Comparison of ENCODE assay signal across 26 mouse cellular contexts in genomic region chr8:106520578-106520977, GRCm38 (mm10). TPM values are rescaled to one million over a fixed set of nuclear protein-coding genes. Genes with fewer than 3 reads are reported as not detected.
DNase-seq lines count a peak whose midpoint lies in the region; ATAC-seq and TF ChIP-seq lines count a peak whose summit lies in the region.
"Had no signal": no experiment of that assay in that cellular context is flagged by ENCODE, and none has a peak within 500 bp of the region (broad histone marks: within the 10 kb centered on the region; RNA-seq: fewer than 3 reads in every experiment).

No protein-coding gene starts in this region.

- no peak for ATAC-seq in heart, embryonic 13.5 days (ENCODE audit: extremely low read depth, insufficient number of reproducible peaks, low FRiP score, low TSS enrichment)
- ATAC-seq in limb, embryonic 14.5 days (ENCODE audit: low FRiP score, low read depth) = no peak
- ATAC-seq in hindbrain, postnatal 0 days = no peak
- ATAC-seq: liver, postnatal 0 days; midbrain, embryonic 15.5 days had no signal

- H3K27ac ChIP-seq in heart, embryonic 13.5 days (replicated peaks) = peak overlapping the region; percentile 91
- 0 out of 2 replicates have a peak overlapping the region, but pooled peaks have one; percentile 61 for H3K27ac ChIP-seq in limb, embryonic 14.5 days (replicated peaks; ENCODE audit: low read depth, low read length)
- no peak overlapping the region for H3K27ac ChIP-seq in left cerebral cortex, adult 2 months
- no peak overlapping the region for H3K27ac ChIP-seq in hindbrain, postnatal 0 days
- H3K27ac ChIP-seq: forebrain, embryonic 10.5 days; hindbrain, embryonic 10.5 days; midbrain, embryonic 15.5 days; neural tube, embryonic 15.5 days had no signal

- WGBS in heart, embryonic 13.5 days = 53% methylated on average over 7 of the region's 7 CpGs
- 76% methylated on average over 7 of the region's 7 CpGs for WGBS in limb, embryonic 14.5 days
- WGBS in hindbrain, postnatal 0 days = 90% methylated on average over 7 of the region's 7 CpGs

- peak overlapping the region; percentile 42; the same call in 1 of the 2 replicates for H3K9ac ChIP-seq in heart, embryonic 13.5 days
- no peak overlapping the region for H3K9ac ChIP-seq in limb, embryonic 14.5 days (ENCODE audit: low read depth, low read length, severe bottlenecking)
- no peak overlapping the region for H3K9ac ChIP-seq in hindbrain, postnatal 0 days (replicated peaks; ENCODE audit: low read length)
- H3K9ac ChIP-seq: kidney, embryonic 15.5 days; limb, embryonic 12.5 days; liver, postnatal 0 days; midbrain, embryonic 15.5 days; neural tube, embryonic 15.5 days had no signal

- H3K4me2 ChIP-seq in heart, embryonic 13.5 days = no peak overlapping the region
- H3K4me2 ChIP-seq in limb, embryonic 14.5 days (replicated peaks; ENCODE audit: low read depth, low read length, severe bottlenecking) = no peak overlapping the region
- H3K4me2 ChIP-seq in hindbrain, postnatal 0 days (ENCODE audit: low read depth, low read length) = no peak overlapping the region
- H3K4me2 ChIP-seq: limb, embryonic 12.5 days; midbrain, embryonic 15.5 days; neural tube, embryonic 15.5 days had no signal

- DNase-seq in heart, adult 8-10 months (ENCODE audit: low spot score) = no peak
- DNase-seq in urinary bladder, postnatal 14 days (ENCODE audit: low spot score) = peak; percentile 48
- DNase-seq in urinary bladder, adult 18-20 months (ENCODE audit: low spot score in 2 of 2) = no peak
- no peak for DNase-seq in limb, embryonic 14.5 days (ENCODE audit: low spot score)
- no peak for DNase-seq in left cerebral cortex, adult 2 months (ENCODE audit: extremely low spot score in 1 of 2, low spot score in 2 of 2)
- DNase-seq in hindbrain, postnatal 0 days (ENCODE audit: low spot score) = no peak
- DNase-seq: B cell, adult 2 months; cerebellum, adult 18-20 months; cerebellum, postnatal 36 days; heart, adult 18-20 months; liver, postnatal 0 days; thymus, adult 2 months had no signal

- TF ChIP-seq POLR2A in limb, embryonic 14.5 days (IDR thresholded peaks at IDR 0.05; ENCODE audit: borderline replicate concordance, extremely low read depth, insufficient read depth, insufficient read length) = no peak

- TF ChIP-seq CTCF in left cerebral cortex, adult 2 months (IDR thresholded peaks at IDR 0.05) = no peak
- TF ChIP-seq CTCF in hindbrain, postnatal 0 days (IDR thresholded peaks at IDR 0.05; ENCODE audit: low read depth) = no peak

- no peaks in the 10 kb centered on the region for H3K27me3 ChIP-seq in heart, embryonic 13.5 days (replicated peaks)
- H3K27me3 ChIP-seq in limb, embryonic 14.5 days (ENCODE audit: control insufficient read depth, insufficient read depth, low read length) = no peaks in the 10 kb centered on the region
- H3K27me3 ChIP-seq in hindbrain, postnatal 0 days (ENCODE audit: insufficient read depth, low read length) = no peaks in the 10 kb centered on the region
- H3K27me3 ChIP-seq: kidney, embryonic 15.5 days; midbrain, embryonic 15.5 days; neural tube, embryonic 15.5 days had no signal

- no peak overlapping the region for H3K4me3 ChIP-seq in heart, embryonic 13.5 days
- H3K4me3 ChIP-seq in limb, embryonic 14.5 days (replicated peaks; ENCODE audit: low read length) = no peak overlapping the region
- H3K4me3 ChIP-seq in left cerebral cortex, adult 2 months = no peak overlapping the region
- H3K4me3 ChIP-seq in hindbrain, postnatal 0 days (ENCODE audit: low read length) = no peak overlapping the region
- H3K4me3 ChIP-seq: forebrain, embryonic 10.5 days; hindbrain, embryonic 10.5 days; kidney, embryonic 15.5 days; limb, embryonic 12.5 days; midbrain, embryonic 15.5 days; neural tube, embryonic 15.5 days had no signal

- H3K4me1 ChIP-seq in heart, embryonic 13.5 days = peaks cover 79% of the 10 kb centered on the region
- H3K4me1 ChIP-seq in limb, embryonic 14.5 days (ENCODE audit: control insufficient read depth, insufficient read depth, low read length) = peaks cover 41% of the 10 kb centered on the region
- no peaks in the 10 kb centered on the region for H3K4me1 ChIP-seq in hindbrain, postnatal 0 days (ENCODE audit: insufficient read depth, low read length)
- H3K4me1 ChIP-seq: hindbrain, embryonic 10.5 days; midbrain, embryonic 15.5 days had no signal

- intact Hi-C loops in left cerebral cortex, adult 2 months (cut with DNase I) = no loop called here

- peaks cover 15% of the 10 kb centered on the region for H3K36me3 ChIP-seq in heart, embryonic 13.5 days
- H3K36me3 ChIP-seq in limb, embryonic 14.5 days (ENCODE audit: control insufficient read depth, insufficient read depth, low read length) = peaks cover 3% of the 10 kb centered on the region; the same call in 1 of the 2 replicates
- H3K36me3 ChIP-seq in hindbrain, postnatal 0 days (ENCODE audit: insufficient read depth, low read length) = no peaks in the 10 kb centered on the region
- H3K36me3 ChIP-seq: forebrain, embryonic 10.5 days; hindbrain, embryonic 10.5 days; kidney, embryonic 15.5 days; midbrain, embryonic 15.5 days; neural tube, embryonic 15.5 days had no signal

- H3K9me3 ChIP-seq in heart, embryonic 13.5 days = no peaks in the 10 kb centered on the region
- no peaks in the 10 kb centered on the region for H3K9me3 ChIP-seq in limb, embryonic 14.5 days (ENCODE audit: control insufficient read depth, low read length)
- no peaks in the 10 kb centered on the region for H3K9me3 ChIP-seq in hindbrain, postnatal 0 days (ENCODE audit: low read length)
- H3K9me3 ChIP-seq: forebrain, embryonic 10.5 days; hindbrain, embryonic 10.5 days; kidney, embryonic 15.5 days; limb, embryonic 12.5 days; midbrain, embryonic 15.5 days; neural tube, embryonic 15.5 days had no signal

RNA-seq across cellular contexts. Expression of gene Cdh3, which starts 9.9 kb away (rescaled TPM):
- polyA plus RNA-seq in heart, embryonic 13.5 days (2015; fragmentation: Nextera tagmentation; extraction: Ambion mirVana) = 29.5 and 32.0 TPM in 2 replicates
- 1 to 10 TPM in 1 of 4 experiments, under 1 TPM in 3; 0.71 to 1.7 (median 0.87) TPM for total RNA-seq in heart, adult 8-10 months (2022)
- polyA plus RNA-seq in limb, embryonic 14.5 days (2012; rRNA removed) = 49.5 and 60.4 TPM in 2 replicates
- polyA plus RNA-seq in limb, embryonic 14.5 days (2014; fragmentation: Nextera tagmentation; extraction: Ambion mirVana) = 23.0 and 25.0 TPM in 2 replicates
- under 1 TPM; 0.33 to 0.45 TPM for total RNA-seq in left cerebral cortex, adult 2 months (2021)
- total RNA-seq in hindbrain, postnatal 0 days (2014; rRNA removed) = 6.7 and 7.0 TPM in 2 replicates
- 3.6 and 4.9 TPM in 2 replicates for polyA plus RNA-seq in hindbrain, postnatal 0 days (2015; fragmentation: Nextera tagmentation; extraction: Ambion mirVana)
- total RNA-seq: megakaryocyte-erythroid progenitor cell, adult 5-6 weeks had no signal

RNA-seq across cellular contexts. Expression of gene 6030452D12Rik, which starts 20.3 kb away (rescaled TPM):
- polyA plus RNA-seq in heart, embryonic 13.5 days (2015; fragmentation: Nextera tagmentation; extraction: Ambion mirVana) = not detected in 2 replicates
- total RNA-seq in heart, adult 8-10 months (2022) = not detected
- polyA plus RNA-seq in limb, embryonic 14.5 days (2012; rRNA removed) = not detected in 2 replicates
- polyA plus RNA-seq in limb, embryonic 14.5 days (2014; fragmentation: Nextera tagmentation; extraction: Ambion mirVana) = not detected in 2 replicates
- not detected for total RNA-seq in left cerebral cortex, adult 2 months (2021)
- not detected in 2 replicates for total RNA-seq in hindbrain, postnatal 0 days (2014; rRNA removed)
- not detected in 2 replicates for polyA plus RNA-seq in hindbrain, postnatal 0 days (2015; fragmentation: Nextera tagmentation; extraction: Ambion mirVana)
- total RNA-seq: adrenal gland, postnatal 4 days; gastrocnemius, adult 8-10 months; heart, adult 18-20 months; layer of hippocampus, postnatal 10 days; megakaryocyte-erythroid progenitor cell, adult 5-6 weeks had no signal
- polyA plus RNA-seq: embryonic facial prominence, embryonic 11.5 days; forebrain, embryonic 10.5 days; hindbrain, embryonic 10.5 days; kidney, embryonic 15.5 days; large intestine, adult 2 months; limb, embryonic 12.5 days; liver, postnatal 0 days; midbrain, embryonic 15.5 days; neural tube, embryonic 15.5 days; thymus, adult 2 months; urinary bladder, adult 2 months had no signal

RNA-seq across cellular contexts. Expression of gene Gm10073, which starts 52.7 kb away (rescaled TPM):
- 6.0 and 11.9 TPM in 2 replicates for polyA plus RNA-seq in heart, embryonic 13.5 days (2015; fragmentation: Nextera tagmentation; extraction: Ambion mirVana)
- total RNA-seq in heart, adult 8-10 months (2022) = 100 to 1,000 TPM in 3 of 4 experiments, 10 to 100 TPM in 1; 97.6 to 119 (median 113) TPM
- 27.8 and 43.1 TPM in 2 replicates for polyA plus RNA-seq in limb, embryonic 14.5 days (2012; rRNA removed)
- polyA plus RNA-seq in limb, embryonic 14.5 days (2014; fragmentation: Nextera tagmentation; extraction: Ambion mirVana) = 11.1 and 15.2 TPM in 2 replicates
- total RNA-seq in left cerebral cortex, adult 2 months (2021) = 10 to 100 TPM; 76.6 to 90.7 TPM
- 59.5 and 82.5 TPM in 2 replicates for total RNA-seq in hindbrain, postnatal 0 days (2014; rRNA removed)
- 4.2 and 6.1 TPM in 2 replicates for polyA plus RNA-seq in hindbrain, postnatal 0 days (2015; fragmentation: Nextera tagmentation; extraction: Ambion mirVana)

Comparison
In these comparisons a context has a peak if more than half of its experiments do, and no peak if none do; other contexts are left out.
1. H3K27ac ChIP-seq: peak in heart, embryonic 13.5 days (single experiment) and limb, embryonic 14.5 days (single experiment); none in left cerebral cortex, adult 2 months (single experiment) and hindbrain, postnatal 0 days (single experiment).